Mouse (Mus musculus) hindbrain, embryonic 12.5 days (tissue): ENCODE results near the gene Hdac1. TPM values are rescaled to one million over a fixed set of nuclear protein-coding genes. Genes with fewer than 3 reads are reported as not detected.

Experiments
- ATAC-seq: fragments of 200-750 bp; cut with Nextera tagmentation; 2 replicates; pipeline ENCODE4 v1.8.0; 2017; ENCODE audit warnings: moderate TSS enrichment; ENCODE audit not compliant: low FRiP score
- H3K27ac ChIP-seq: fragments of 300-500 bp; sonication (generic); 2 replicates; pipeline ENCODE4 v1.5.1; 2016; ENCODE audit warnings: mild to moderate bottlenecking
- H3K27me3 ChIP-seq: fragments of 300-500 bp; sonication (generic); 2 replicates; pipeline ENCODE4 v1.6.1; 2016; ENCODE audit warnings: mild to moderate bottlenecking
- H3K36me3 ChIP-seq: fragments of 300-500 bp; sonication (generic); 2 replicates; pipeline ENCODE4 v1.6.1; 2016; ENCODE audit warnings: mild to moderate bottlenecking
- H3K4me1 ChIP-seq: fragments of 300-500 bp; sonication (generic); 2 replicates; pipeline ENCODE4 v1.6.1; 2016
- H3K4me2 ChIP-seq: fragments of 300-500 bp; sonication (generic); replicated peaks from 2 replicates; pipeline ENCODE4 v1.6.1; 2016; ENCODE audit warnings: mild to moderate bottlenecking
- H3K4me3 ChIP-seq: fragments of 300-500 bp; sonication (generic); 2 replicates; pipeline ENCODE4 v1.5.1; 2016; ENCODE audit warnings: mild to moderate bottlenecking
- H3K9ac ChIP-seq: fragments of 300-500 bp; sonication (generic); 2 replicates; pipeline ENCODE4 v1.6.1; 2016; ENCODE audit warnings: mild to moderate bottlenecking, moderate library complexity
- H3K9me3 ChIP-seq: fragments of 300-500 bp; sonication (generic); replicated peaks from 2 replicates; pipeline ENCODE4 v1.6.1; 2016; ENCODE audit warnings: mild to moderate bottlenecking
- WGBS: fragments of 180-500 bp; shearing (Covaris S2); methylation state at CpG from one replicate; pipeline ENCODE4 v1.1.7; 2016; 5-methylcytosine and 5-hydroxymethylcytosine counted together
- polyA plus RNA-seq: library from polyadenylated mRNA; unstranded; fragments of >200 nt; fragmentation: Nextera tagmentation; extraction: Ambion mirVana; gene quantifications from 2 replicates; pipeline ENCODE4 v1.2.1, GENCODE M21; 2016

Gene Hdac1
- polyA plus RNA-seq, 1 experiment from 2014 or later = 178 TPM

DNA sequence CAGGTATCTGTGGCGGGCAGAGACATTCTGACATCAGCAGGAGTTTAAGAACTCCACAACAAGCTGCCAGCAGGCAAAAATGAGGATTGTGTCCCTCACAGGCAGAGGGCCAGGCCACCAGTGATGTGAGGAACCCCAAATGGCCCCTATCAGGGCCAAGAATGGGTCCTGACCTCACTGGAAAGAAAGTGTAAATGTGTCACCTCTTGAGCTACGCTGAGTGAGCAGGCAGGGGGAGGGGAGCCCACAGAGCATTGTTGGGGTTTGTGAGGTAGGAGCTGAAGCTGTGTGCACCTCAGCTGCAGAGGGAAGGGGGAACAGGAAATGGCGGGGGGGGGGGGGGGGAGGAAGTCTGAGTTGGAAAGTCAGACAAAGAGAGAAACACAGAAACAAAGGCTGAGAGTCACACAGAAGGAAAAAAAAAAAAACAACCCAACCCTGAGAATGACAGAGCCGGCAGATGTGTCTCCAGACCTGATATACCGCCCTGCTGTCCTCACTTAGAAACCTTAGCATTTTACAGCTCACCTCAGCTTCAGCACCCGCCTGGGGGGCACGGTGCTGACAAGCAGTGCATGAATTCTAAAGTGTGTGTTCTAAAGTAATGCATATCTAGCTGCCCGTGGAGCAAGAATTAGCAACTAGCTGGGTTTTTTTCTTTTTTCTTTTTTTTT, 32.8 kb upstream of the Hdac1 start:
- H3K9me3 ChIP-seq = no peaks in the 10 kb centered on the region
- H3K27ac ChIP-seq = no peak overlapping the region
- no peak overlapping the region for H3K4me3 ChIP-seq
- H3K4me1 ChIP-seq = peaks cover 8% of the 10 kb centered on the region; the same call in 1 of the 2 replicates
- no peak overlapping the region for H3K4me2 ChIP-seq
- 52% methylated on average over 7 of the region's 8 CpGs for WGBS
- H3K9ac ChIP-seq = no peak overlapping the region
- no peaks in the 10 kb centered on the region for H3K36me3 ChIP-seq
- no peak for ATAC-seq
- no peaks in the 10 kb centered on the region; the same call in 1 of the 2 replicates for H3K27me3 ChIP-seq

DNA sequence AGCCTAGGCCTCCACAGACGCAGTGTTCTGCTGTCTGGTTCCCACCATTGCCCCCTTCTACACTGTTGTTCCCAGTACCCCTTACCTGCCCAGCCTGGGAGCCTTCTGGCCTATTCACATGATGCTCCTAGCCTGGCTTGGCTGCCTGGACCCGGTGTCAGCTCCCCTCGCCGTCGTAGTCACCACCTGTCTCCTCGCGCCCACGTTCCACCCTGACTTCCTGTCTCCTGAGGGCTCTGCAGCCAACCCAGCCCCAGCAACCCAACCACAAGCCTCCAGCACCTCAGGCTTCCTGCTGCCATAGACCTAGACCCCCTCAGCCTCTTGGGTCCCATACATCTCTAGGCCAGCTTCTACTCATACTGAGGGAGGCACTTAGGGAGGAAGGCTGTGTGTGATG, 30.9 kb upstream of the Hdac1 start, which contains the start of gene Lck:
TSS of gene Lck (minus strand) at position 212 of the 400 bp plus-strand sequence.
- no peak for ATAC-seq
- H3K9ac ChIP-seq = no peak within 1 kb of the TSS
- H3K27me3 ChIP-seq = no peaks in the 10 kb centered on the region; the same call in 1 of the 2 replicates
- H3K36me3 ChIP-seq = no peaks in the 10 kb centered on the region
- WGBS = 93% methylated on average over 8 of the region's 8 CpGs
- no peak within 1 kb of the TSS for H3K27ac ChIP-seq
- H3K4me1 ChIP-seq = peaks cover 8% of the 10 kb centered on the region; the same call in 1 of the 2 replicates
- no peak within 1 kb of the TSS for H3K4me2 ChIP-seq
- no peaks in the 10 kb centered on the region for H3K9me3 ChIP-seq
- no peak within 1 kb of the TSS for H3K4me3 ChIP-seq

DNA sequence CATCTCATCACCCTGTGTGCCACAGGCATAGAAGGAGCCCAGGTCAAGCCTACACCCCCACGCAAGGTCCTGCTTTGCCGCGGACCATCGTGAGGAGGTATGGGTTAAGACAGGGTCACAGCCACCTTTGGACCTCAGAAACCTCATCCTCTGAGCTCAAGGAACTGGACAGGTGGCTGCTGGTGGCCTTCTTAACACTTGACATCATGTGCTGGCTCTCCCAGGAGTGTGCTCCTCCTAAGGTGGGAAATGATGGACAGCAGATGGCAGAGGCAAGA, 30.5 kb upstream of the Hdac1 start:
- WGBS = 98% methylated on average over 4 of the region's 4 CpGs
- H3K27ac ChIP-seq = no peak overlapping the region

DNA sequence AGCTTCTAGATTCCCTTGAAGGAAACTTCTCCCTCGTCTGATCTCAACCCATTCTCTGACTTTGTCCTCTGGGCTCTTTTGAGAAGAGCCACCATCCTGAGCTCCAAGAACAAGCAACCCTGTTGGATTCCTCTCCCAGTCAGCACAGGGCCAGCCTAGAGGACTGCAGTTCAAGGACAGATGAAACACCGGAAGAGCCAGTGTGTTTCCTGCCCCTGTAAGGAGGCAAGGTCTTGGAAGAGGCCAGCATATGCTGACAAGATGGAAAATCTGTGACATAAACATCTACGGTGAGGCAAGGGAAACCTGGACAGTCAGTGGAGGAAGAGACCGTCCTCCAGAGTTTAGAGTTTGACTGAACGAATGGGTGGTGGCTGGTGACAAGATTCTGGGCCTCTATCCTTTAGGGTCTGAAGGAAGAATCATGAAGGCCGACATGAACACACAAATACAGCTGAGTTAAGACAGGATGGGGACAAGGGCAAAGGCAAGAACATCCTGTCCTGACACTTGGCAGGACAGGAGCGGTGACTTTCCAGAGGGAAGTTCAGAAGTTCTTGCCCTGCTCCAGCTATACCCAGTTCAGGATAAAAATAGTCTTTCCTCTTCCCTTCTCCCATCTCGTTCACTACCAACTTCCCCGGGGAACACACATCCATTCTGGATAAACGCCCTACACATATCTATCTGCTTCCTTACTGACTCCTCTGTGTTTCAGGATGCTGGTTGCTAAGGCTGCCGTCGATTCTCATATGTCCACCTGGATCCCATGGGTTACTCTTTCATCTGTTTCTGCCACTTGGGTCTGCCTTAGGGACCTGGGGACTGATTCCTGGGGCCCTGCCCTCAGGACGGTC, 30.0 kb upstream of the Hdac1 start:
- no peak overlapping the region for H3K9ac ChIP-seq
- H3K9me3 ChIP-seq = no peaks in the 10 kb centered on the region
- ATAC-seq = no peak
- H3K36me3 ChIP-seq = no peaks in the 10 kb centered on the region
- H3K4me3 ChIP-seq = no peak overlapping the region
- 86% methylated on average over 13 of the region's 13 CpGs for WGBS
- H3K27me3 ChIP-seq = no peaks in the 10 kb centered on the region
- peaks cover 8% of the 10 kb centered on the region; the same call in 1 of the 2 replicates for H3K4me1 ChIP-seq
- H3K27ac ChIP-seq = no peak overlapping the region
- no peak overlapping the region for H3K4me2 ChIP-seq

More for the DNA sequence above, 30.5 kb upstream of the Hdac1 start:
- H3K9ac ChIP-seq = no peak overlapping the region
- H3K9me3 ChIP-seq = no peaks in the 10 kb centered on the region
- no peak for ATAC-seq
- H3K27me3 ChIP-seq = no peaks in the 10 kb centered on the region
- no peak overlapping the region for H3K4me3 ChIP-seq
- peaks cover 8% of the 10 kb centered on the region; the same call in 1 of the 2 replicates for H3K4me1 ChIP-seq
- H3K36me3 ChIP-seq = no peaks in the 10 kb centered on the region
- no peak overlapping the region for H3K4me2 ChIP-seq

DNA sequence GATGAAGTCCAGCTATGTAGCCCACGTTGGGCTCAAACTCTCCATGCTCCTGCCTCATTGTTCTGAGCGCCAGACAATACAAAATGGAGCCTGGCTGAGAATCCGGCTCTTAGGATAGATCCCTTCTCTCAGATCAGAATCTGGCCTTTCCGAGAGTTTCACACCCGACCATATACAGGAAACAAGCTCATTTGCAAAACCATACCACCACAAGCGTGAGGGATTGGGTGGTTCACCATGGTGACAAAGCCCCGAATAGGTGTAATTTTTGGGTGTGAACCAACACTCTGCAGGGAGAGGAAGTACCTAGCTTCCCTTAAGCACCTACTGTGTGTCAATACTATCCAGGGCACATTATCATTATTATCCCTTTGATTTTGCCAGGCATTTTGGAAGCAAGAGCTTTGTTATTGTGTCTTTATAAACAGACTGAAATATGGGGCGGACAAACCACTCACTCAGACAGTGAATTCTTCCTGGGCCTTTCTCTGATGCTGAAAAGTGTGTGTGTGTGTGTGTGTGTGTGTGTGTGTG, 29.1 kb upstream of the Hdac1 start:
- no peak for ATAC-seq
- Histone ChIP-seq H3K9me3 (no peaks in the 10 kb centered on the region), H3K4me3 (no peak overlapping the region), H3K27ac (no peak overlapping the region), H3K36me3 (no peaks in the 10 kb centered on the region), H3K9ac (no peak overlapping the region), H3K4me1 (0 out of 2 replicates have a peak, but pooled peaks cover 4% of the 10 kb centered on the region), H3K4me2 (no peak overlapping the region), H3K27me3 (no peaks in the 10 kb centered on the region)
- WGBS = 77% methylated on average over 8 of the region's 8 CpGs

DNA sequence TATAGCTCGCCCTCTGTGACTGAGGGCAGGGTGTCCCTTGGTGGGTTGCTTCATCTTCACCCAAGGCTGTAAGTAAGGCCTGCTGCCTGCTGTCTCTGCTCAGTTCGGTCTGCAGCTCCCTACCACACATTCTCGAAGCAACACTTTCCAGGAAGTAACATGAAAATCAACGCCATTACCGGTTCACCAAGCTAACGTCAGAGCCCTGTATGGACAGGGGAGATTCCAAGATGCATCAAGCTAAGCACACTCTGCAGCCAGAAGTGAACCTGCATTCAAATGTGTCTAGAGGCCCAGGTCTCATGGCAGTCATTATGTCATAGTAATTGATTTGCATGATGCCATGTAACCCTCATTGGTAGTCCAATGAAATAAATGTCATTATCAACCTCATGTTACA, 27.5 kb upstream of the Hdac1 start:
- Histone ChIP-seq H3K36me3 (no peaks in the 10 kb centered on the region), H3K9ac (no peak overlapping the region), H3K4me1 (0 out of 2 replicates have a peak, but pooled peaks cover under 1% of the 10 kb centered on the region), H3K27me3 (no peaks in the 10 kb centered on the region), H3K4me2 (no peak overlapping the region), H3K4me3 (no peak overlapping the region), H3K9me3 (no peaks in the 10 kb centered on the region), H3K27ac (no peak overlapping the region)
- ATAC-seq = no peak
- 90% methylated on average over 6 of the region's 6 CpGs for WGBS

DNA sequence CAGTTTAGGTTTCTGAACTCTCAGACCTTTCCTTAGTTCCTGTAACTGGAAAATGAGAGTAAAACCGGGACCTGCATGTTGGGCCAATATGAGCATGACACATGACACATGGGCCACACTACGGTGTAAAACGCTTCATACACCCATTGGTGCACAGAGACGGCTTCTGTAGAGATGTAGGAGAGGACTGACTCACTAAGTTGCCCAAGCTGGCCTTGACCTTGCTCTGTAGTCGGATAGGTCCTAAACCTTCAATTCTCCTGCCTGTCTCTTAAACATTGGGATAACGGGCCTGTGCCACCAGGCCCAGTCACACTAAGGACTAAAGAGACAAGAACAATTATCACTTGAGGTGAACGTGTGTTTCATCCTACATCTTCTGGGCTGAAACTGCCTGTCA, 25.9 kb upstream of the Hdac1 start:
- Histone ChIP-seq H3K27ac (no peak overlapping the region), H3K36me3 (no peaks in the 10 kb centered on the region), H3K4me2 (no peak overlapping the region), H3K4me1 (0 out of 2 replicates have a peak, but pooled peaks cover 3% of the 10 kb centered on the region), H3K27me3 (no peaks in the 10 kb centered on the region), H3K9me3 (no peaks in the 10 kb centered on the region), H3K9ac (no peak overlapping the region), H3K4me3 (no peak overlapping the region)
- no peak for ATAC-seq
- 92% methylated on average over 7 of the region's 7 CpGs for WGBS

DNA sequence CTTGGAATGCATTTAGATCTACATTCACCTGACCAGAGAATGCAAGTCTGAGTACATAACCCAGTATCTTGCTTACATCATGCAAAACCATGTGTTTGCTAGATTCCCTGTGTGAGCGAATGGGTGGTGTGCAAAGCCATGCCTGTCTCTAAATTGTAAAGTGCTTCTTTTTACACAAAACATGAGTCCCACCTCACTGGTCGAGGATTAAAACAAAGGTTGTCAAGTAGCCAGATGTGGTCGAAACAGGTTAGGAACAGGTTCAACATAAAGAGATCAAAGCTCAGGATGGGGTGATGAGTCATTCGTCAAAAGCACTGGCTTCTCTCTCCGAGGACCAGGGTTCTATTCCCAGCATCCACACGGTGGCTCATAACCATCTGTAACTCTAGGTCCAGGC, 22.6 kb upstream of the Hdac1 start:
- Histone ChIP-seq H3K27ac (no peak overlapping the region), H3K4me3 (no peak overlapping the region), H3K9me3 (no peaks in the 10 kb centered on the region), H3K4me2 (no peak overlapping the region), H3K9ac (no peak overlapping the region), H3K4me1 (0 out of 2 replicates have a peak, but pooled peaks cover 3% of the 10 kb centered on the region), H3K36me3 (no peaks in the 10 kb centered on the region), H3K27me3 (no peaks in the 10 kb centered on the region)
- 89% methylated on average over 6 of the region's 6 CpGs for WGBS
- no peak for ATAC-seq

DNA sequence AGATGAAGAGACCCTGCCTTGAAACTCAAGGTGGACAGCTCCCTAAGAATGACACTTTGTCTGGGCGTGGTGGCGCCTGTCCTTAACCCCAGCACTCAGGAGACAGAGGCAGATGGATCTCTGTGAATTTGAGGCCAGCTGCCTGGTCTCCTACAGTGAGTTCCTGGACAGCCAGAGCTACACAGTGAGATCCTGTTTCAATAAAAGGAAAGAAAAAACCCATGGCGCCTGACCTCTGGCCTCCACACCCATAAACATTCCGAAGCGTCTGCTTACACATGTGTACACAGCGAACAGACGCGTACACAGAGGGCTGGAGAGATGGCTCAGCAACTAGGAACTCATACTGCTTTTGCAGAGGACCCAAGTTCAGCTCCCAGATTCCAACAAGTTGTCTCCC, 21.2 kb upstream of the Hdac1 start:
- 0 out of 2 replicates have a peak, but pooled peaks cover 3% of the 10 kb centered on the region for H3K4me1 ChIP-seq
- WGBS = 62% methylated on average over 8 of the region's 8 CpGs

DNA sequence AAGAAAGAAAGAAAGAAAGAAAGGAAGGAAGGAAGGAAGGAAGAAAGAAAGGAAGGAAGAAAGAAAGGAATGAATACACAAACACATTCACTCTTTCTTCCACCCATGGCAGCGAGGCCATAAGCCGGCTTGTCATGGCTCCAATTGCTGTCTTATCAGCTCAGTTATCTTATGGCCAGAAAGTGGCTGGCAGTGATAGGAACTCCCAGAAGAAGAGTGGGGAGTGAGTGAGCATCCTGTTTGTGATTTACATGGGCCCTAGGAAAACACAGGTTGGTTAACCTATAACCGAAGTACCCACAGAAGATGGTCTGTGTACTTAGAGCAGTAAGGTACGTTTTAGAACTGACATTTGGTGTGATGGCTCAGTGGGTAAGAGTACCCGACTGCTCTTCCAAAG, 18.7 kb upstream of the Hdac1 start:
- Histone ChIP-seq H3K9ac (no peak overlapping the region), H3K9me3 (no peaks in the 10 kb centered on the region), H3K4me2 (no peak overlapping the region), H3K27ac (no peak overlapping the region), H3K4me3 (no peak overlapping the region), H3K4me1 (0 out of 2 replicates have a peak, but pooled peaks cover 3% of the 10 kb centered on the region), H3K27me3 (no peaks in the 10 kb centered on the region; the same call in 1 of the 2 replicates), H3K36me3 (no peaks in the 10 kb centered on the region)
- ATAC-seq = no peak
- 95% methylated on average over 5 of the region's 5 CpGs for WGBS

More for the DNA sequence above, 21.2 kb upstream of the Hdac1 start:
- ATAC-seq = no peak
- Histone ChIP-seq H3K4me2 (no peak overlapping the region), H3K4me3 (no peak overlapping the region), H3K36me3 (no peaks in the 10 kb centered on the region), H3K27me3 (no peaks in the 10 kb centered on the region), H3K9me3 (no peaks in the 10 kb centered on the region), H3K9ac (no peak overlapping the region), H3K27ac (no peak overlapping the region)

DNA sequence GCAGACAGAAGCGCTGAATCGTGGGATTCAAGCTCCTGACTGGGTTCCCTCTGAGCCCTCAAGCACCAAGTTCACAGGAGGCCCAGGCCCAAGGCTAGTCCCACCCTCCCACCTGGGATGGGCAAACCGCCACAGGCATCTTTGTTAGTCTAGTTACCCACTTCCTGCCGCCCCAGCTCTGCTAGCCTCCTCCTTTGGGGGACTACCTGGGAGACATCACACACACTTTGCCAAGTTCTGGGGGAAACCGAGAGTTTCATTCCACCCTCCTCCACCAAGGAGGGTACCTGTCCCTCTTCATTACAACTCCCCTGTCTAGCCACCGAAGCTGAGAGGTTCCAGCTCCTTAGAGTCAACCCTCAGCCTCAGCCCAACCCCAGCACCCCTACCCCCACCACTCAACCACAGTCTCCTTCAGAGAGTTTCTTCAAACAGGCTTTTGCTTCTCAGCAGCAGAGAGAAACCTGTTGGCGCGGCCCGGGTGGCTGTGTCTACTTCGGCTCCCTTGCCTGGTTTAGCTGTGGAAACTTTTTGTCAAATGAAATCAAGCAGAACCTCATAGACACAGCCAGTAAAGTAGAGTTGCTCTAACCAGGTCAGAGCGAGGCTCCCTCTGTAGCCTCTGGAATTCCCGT, 15.9 kb upstream of the Hdac1 start:
- H3K27me3 ChIP-seq = no peaks in the 10 kb centered on the region; the same call in 1 of the 2 replicates
- H3K4me2 ChIP-seq = no peak overlapping the region
- no peaks in the 10 kb centered on the region for H3K36me3 ChIP-seq
- WGBS = 86% methylated on average over 12 of the region's 12 CpGs
- peaks cover 8% of the 10 kb centered on the region for H3K4me1 ChIP-seq
- no peak overlapping the region for H3K4me3 ChIP-seq
- H3K9ac ChIP-seq = no peak overlapping the region
- no peaks in the 10 kb centered on the region for H3K9me3 ChIP-seq
- no peak for ATAC-seq
- no peak overlapping the region for H3K27ac ChIP-seq

DNA sequence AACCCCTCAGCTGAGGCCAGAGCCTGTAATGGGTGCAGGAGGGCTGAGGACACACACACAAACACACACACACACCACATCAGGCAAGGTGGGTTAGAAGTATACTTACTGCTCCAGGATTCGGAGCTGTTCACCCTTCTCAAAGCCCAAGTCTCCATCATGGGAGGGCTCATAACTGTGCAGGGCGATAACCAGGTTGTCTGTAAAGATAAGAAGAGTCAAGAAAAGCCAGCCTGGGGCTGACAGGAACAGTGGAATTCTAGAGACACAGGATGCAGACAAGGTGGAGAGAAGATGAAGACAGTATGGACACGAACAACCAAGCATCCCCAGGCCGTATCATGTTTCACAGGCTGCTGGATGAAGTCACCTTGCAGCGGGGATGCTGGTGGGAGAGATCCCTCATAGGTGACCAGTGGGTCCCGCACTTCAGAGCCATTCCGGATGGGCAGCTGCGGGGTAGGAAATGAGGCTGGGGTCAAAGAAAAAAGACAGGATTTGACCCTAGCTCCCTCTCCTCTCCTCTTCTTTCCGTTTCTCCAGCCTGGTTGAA, 14.8 kb upstream of the Hdac1 start:
- Histone ChIP-seq H3K4me1 (peaks cover 8% of the 10 kb centered on the region), H3K36me3 (no peaks in the 10 kb centered on the region), H3K4me2 (peak overlapping the region; percentile 67), H3K9ac (peak overlapping the region; percentile 61), H3K27ac (no peak overlapping the region), H3K27me3 (no peaks in the 10 kb centered on the region; the same call in 1 of the 2 replicates), H3K4me3 (0 out of 2 replicates have a peak overlapping the region, but pooled peaks have one; percentile 41), H3K9me3 (no peaks in the 10 kb centered on the region)
- WGBS = 84% methylated on average over 9 of the region's 9 CpGs
- ATAC-seq = no peak
